Mouse (Mus musculus) limb, embryonic 11.5 days (tissue): ENCODE data around the gene Helz2. TPM values are rescaled to one million over a fixed set of nuclear protein-coding genes. Genes with fewer than 3 reads are reported as not detected.

Experiments
- ATAC-seq: fragments of 200-750 bp; cut with Nextera tagmentation; 2 replicates; pipeline ENCODE4 v1.8.0; 2017; ENCODE audit warnings: low read depth; ENCODE audit not compliant: insufficient number of reproducible peaks, low FRiP score, low TSS enrichment
- DNase-seq: peaks from one replicate; pipeline ENCODE4 v3.0.0-alpha.2; 2015; ENCODE audit warnings: low spot score
- H3K27ac ChIP-seq: fragments of 300-500 bp; sonication (generic); replicated peaks from 2 replicates; pipeline ENCODE4 v1.5.1; 2014; ENCODE audit warnings: low read depth, mild to moderate bottlenecking, low read length
- H3K27me3 ChIP-seq: fragments of 300-500 bp; sonication (generic); 2 replicates; pipeline ENCODE4 v1.6.1; 2014; ENCODE audit warnings: mild to moderate bottlenecking, low read length, mixed read lengths; ENCODE audit not compliant: control insufficient read depth, insufficient read depth
- H3K36me3 ChIP-seq: fragments of 300-500 bp; sonication (generic); 2 replicates; pipeline ENCODE4 v1.6.1; 2014; ENCODE audit warnings: mild to moderate bottlenecking, low read length, moderate library complexity, mixed read lengths; ENCODE audit not compliant: control insufficient read depth, insufficient read depth
- H3K4me1 ChIP-seq: fragments of 300-500 bp; sonication (generic); 2 replicates; pipeline ENCODE4 v1.6.1; 2014; ENCODE audit warnings: low read length, mixed read lengths; ENCODE audit not compliant: control insufficient read depth, insufficient read depth
- H3K4me2 ChIP-seq: fragments of 300-500 bp; sonication (generic); 2 replicates; pipeline ENCODE4 v1.6.1; 2014; ENCODE audit warnings: low read depth, mild to moderate bottlenecking, moderate library complexity; ENCODE audit not compliant: severe bottlenecking
- H3K4me3 ChIP-seq: fragments of 300-500 bp; sonication (generic); 2 replicates; pipeline ENCODE4 v1.5.1; 2014; ENCODE audit warnings: low read depth, low read length
- H3K9ac ChIP-seq: fragments of 300-500 bp; sonication (generic); 2 replicates; pipeline ENCODE4 v1.6.1; 2014; ENCODE audit warnings: mild to moderate bottlenecking, low read length
- H3K9me3 ChIP-seq: fragments of 300-500 bp; sonication (generic); 2 replicates; pipeline ENCODE4 v1.6.1; 2016; ENCODE audit warnings: low read length; ENCODE audit not compliant: control insufficient read depth
- WGBS: fragments of 180-500 bp; shearing (Covaris S2); extraction: QIAGEN DNeasy Blood & Tissue Kit; methylation state at CpG from one replicate; pipeline ENCODE4 v1.1.7; 2014; 5-methylcytosine and 5-hydroxymethylcytosine counted together
- polyA plus RNA-seq: library from polyadenylated mRNA; unstranded; fragments of >200 nt; fragmentation: Nextera tagmentation; extraction: Ambion mirVana; gene quantifications from 2 replicates; pipeline ENCODE4 v1.2.1, GENCODE M21; 2014

The Helz2 gene
- polyA plus RNA-seq, 1 experiment from 2014 or later: 0.99 TPM

- no peak for ATAC-seq
- Histone ChIP-seq H3K36me3 (no peaks in the 10 kb centered on the region), H3K27ac (no peak overlapping the region), H3K27me3 (no peaks in the 10 kb centered on the region), H3K4me3 (no peak overlapping the region), H3K9ac (no peak overlapping the region), H3K4me1 (no peaks in the 10 kb centered on the region), H3K9me3 (no peaks in the 10 kb centered on the region), H3K4me2 (no peak overlapping the region)
- 86% methylated on average over 23 of the region's 23 CpGs for WGBS
- no peak for DNase-seq
Measured at GRCm38 (mm10) chr2:181235681-181236566, 5.9 kb downstream of the Helz2 start.

DNA sequence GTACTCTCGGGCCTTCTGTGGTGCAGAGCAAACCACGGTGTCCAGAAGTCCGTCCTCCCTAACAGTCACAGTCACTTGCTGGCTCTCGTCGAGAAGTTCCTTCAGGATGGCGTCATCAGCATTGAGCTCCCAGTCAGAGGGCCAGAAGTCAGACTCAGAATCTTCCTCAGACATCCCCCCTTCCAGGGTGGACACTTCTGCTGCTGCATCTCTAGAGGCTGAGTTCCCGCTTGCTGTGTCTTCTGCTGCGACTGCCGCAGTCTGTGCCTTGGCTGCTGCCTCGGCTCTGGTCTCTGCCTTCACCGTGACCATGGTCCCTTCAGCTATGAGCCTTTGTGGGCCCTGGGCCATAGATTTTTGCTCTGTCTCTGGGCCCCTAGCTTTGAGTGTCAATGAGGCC, 7.1 kb downstream of the Helz2 start:
- Histone ChIP-seq H3K9ac (no peak overlapping the region), H3K4me2 (no peak overlapping the region), H3K36me3 (no peaks in the 10 kb centered on the region), H3K4me1 (no peaks in the 10 kb centered on the region), H3K27ac (no peak overlapping the region), H3K4me3 (no peak overlapping the region), H3K27me3 (no peaks in the 10 kb centered on the region; the same call in 1 of the 2 replicates), H3K9me3 (no peaks in the 10 kb centered on the region)
- 96% methylated on average over 11 of the region's 11 CpGs for WGBS
- ATAC-seq (no peak), DNase-seq (no peak)

DNA sequence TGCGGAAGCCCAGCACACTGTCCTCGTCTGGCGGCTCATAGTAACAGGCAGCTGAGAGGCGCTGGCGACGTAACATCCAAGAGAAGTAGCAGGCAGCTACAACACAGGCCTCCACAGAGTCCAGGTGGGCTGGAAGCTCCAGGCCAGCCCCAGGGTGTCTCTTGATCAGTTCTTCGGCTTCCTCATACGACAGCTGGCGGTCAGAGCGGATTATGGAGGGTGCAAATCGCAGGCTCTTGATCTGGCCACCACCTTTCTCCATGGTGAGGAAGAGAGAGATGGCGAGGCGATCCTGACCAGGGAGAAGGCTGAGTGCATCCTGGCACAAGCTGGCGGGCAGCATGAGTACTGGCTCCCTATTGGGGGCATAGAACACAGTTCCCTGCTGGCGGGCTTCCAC, 8.4 kb downstream of the Helz2 start:
- no peak overlapping the region for H3K9ac ChIP-seq
- H3K4me1 ChIP-seq: no peaks in the 10 kb centered on the region
- H3K4me2 ChIP-seq: no peak overlapping the region
- 92% methylated on average over 15 of the region's 15 CpGs for WGBS
- H3K27me3 ChIP-seq: no peaks in the 10 kb centered on the region; the same call in 1 of the 2 replicates
- H3K9me3 ChIP-seq: no peaks in the 10 kb centered on the region
- DNase-seq (no peak), ATAC-seq (no peak; the same call in 1 of the 2 replicates)
- no peak overlapping the region for H3K27ac ChIP-seq
- no peak overlapping the region for H3K4me3 ChIP-seq
- no peaks in the 10 kb centered on the region for H3K36me3 ChIP-seq

DNA sequence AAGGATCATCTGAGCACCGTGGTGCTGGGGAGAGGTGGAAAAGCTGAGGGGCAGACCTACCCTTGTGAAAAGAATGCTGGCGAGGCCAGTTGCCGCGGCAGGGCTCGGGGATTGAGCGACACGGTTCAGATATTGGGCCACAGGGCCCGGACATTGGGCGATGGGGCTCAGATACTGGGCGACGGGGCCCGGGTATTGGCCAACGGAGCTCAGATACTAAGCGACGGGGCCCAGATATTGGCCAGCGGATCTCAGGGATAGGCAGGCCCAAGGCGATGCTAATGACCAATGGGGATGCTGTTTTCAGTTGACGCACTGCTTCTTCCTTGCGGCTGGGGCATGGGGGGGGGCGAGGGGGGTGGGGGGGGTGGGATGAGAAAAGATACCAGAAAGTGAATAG, 10.7 kb downstream of the Helz2 start:
- no peaks in the 10 kb centered on the region for H3K36me3 ChIP-seq
- no peak overlapping the region for H3K9ac ChIP-seq
- no peak overlapping the region for H3K4me3 ChIP-seq
- H3K27me3 ChIP-seq: no peaks in the 10 kb centered on the region; the same call in 1 of the 2 replicates
- H3K4me2 ChIP-seq: no peak overlapping the region
- no peaks in the 10 kb centered on the region for H3K9me3 ChIP-seq
- ATAC-seq (no peak), DNase-seq (no peak)
- H3K4me1 ChIP-seq: peaks cover 5% of the 10 kb centered on the region; the same call in 1 of the 2 replicates
- H3K27ac ChIP-seq: no peak overlapping the region
- WGBS: 80% methylated on average over 20 of the region's 20 CpGs

GRCm38 (mm10) chr2:181228335-181228734, 13.5 kb downstream of the Helz2 start:
- Histone ChIP-seq H3K4me2 (no peak overlapping the region), H3K9me3 (no peaks in the 10 kb centered on the region), H3K27ac (0 out of 2 replicates have a peak overlapping the region, but pooled peaks have one; percentile 2), H3K9ac (no peak overlapping the region), H3K36me3 (no peaks in the 10 kb centered on the region), H3K4me1 (peaks cover 5% of the 10 kb centered on the region; the same call in 1 of the 2 replicates), H3K27me3 (no peaks in the 10 kb centered on the region; the same call in 1 of the 2 replicates), H3K4me3 (no peak overlapping the region)
- 80% methylated on average over 1 of the region's 1 CpGs for WGBS
- no peak for ATAC-seq
- no peak for DNase-seq

DNA sequence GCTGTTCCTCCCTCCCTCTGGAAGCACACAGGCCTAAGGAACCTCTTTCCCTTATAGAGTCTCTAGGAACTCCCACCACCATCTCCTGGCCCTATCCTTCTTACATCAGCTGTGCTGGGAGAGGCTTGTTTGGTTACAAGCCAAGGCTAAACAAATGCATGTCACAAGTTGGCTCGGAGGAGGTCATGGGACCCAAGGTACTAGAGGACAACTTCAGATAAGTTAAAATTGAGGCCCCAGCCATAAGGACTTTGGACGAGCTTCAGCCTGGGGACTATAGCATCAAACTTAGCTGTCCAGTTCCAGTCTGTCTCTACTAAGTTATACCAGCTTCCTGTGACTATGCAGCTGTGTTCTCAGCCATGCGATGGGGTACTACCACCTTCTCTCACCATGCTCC, 14.7 kb downstream of the Helz2 start:
- Histone ChIP-seq H3K4me3 (no peak overlapping the region), H3K27me3 (no peaks in the 10 kb centered on the region; the same call in 1 of the 2 replicates), H3K4me1 (peaks cover 5% of the 10 kb centered on the region; the same call in 1 of the 2 replicates), H3K9me3 (no peaks in the 10 kb centered on the region), H3K36me3 (no peaks in the 10 kb centered on the region), H3K4me2 (no peak overlapping the region), H3K9ac (no peak overlapping the region), H3K27ac (no peak overlapping the region)
- ATAC-seq (no peak), DNase-seq (no peak)
- WGBS: 83% methylated on average over 3 of the region's 3 CpGs

DNA sequence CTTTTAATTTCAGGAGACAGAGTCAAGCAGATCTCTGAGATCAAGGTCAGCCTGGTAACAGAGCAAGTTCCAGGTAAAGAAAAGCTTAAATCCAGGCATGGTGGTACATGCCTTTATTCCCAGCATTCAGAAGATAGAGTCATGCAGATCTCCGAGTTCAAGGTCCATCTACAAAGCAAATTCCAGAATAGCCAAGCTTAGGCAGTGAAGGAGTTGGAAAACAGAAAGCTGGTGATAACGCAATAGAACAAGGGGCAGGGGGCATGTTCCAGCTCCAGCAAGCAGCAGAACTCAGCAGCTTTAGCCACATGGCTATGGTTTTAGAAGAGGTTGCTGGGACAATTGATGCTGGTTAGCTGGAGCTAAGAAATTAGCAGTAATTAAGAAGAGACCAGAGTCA, 16.8 kb downstream of the Helz2 start:
- H3K4me2 ChIP-seq: no peak overlapping the region
- DNase-seq (no peak), ATAC-seq (no peak)
- H3K36me3 ChIP-seq: no peaks in the 10 kb centered on the region
- H3K4me3 ChIP-seq: no peak overlapping the region
- no peaks in the 10 kb centered on the region for H3K9me3 ChIP-seq
- WGBS: 87% methylated on average over 2 of the region's 2 CpGs
- H3K4me1 ChIP-seq: peaks cover 10% of the 10 kb centered on the region; the same call in 1 of the 2 replicates
- no peaks in the 10 kb centered on the region for H3K27me3 ChIP-seq
- H3K9ac ChIP-seq: no peak overlapping the region
- no peak overlapping the region for H3K27ac ChIP-seq

- Histone ChIP-seq H3K36me3 (no peaks in the 10 kb centered on the region), H3K27me3 (no peaks in the 10 kb centered on the region), H3K4me2 (peak overlapping the region; percentile 45), H3K4me3 (peak overlapping the region; percentile 22), H3K4me1 (peaks cover 15% of the 10 kb centered on the region; the same call in 1 of the 2 replicates), H3K9me3 (no peaks in the 10 kb centered on the region), H3K9ac (no peak overlapping the region), H3K27ac (peak overlapping the region; percentile 80; the same call in 1 of the 2 replicates)
- WGBS: 31% methylated on average over 2 of the region's 2 CpGs
- ATAC-seq (no peak), DNase-seq (no peak)
Measured at GRCm38 (mm10) chr2:181220361-181220760, 21.5 kb downstream of the Helz2 start.
